Mouse (Mus musculus) limb, embryonic 11.5 days (tissue): ENCODE results near the gene Gpatch2. TPM values are rescaled to one million over a fixed set of nuclear protein-coding genes. Genes with fewer than 3 reads are reported as not detected.

ENCODE experiments used
- ATAC-seq: fragments of 200-750 bp; cut with Nextera tagmentation; 2 replicates; pipeline ENCODE4 v1.8.0; 2017; ENCODE audit warnings: low read depth; ENCODE audit not compliant: insufficient number of reproducible peaks, low FRiP score, low TSS enrichment
- DNase-seq: peaks from one replicate; pipeline ENCODE4 v3.0.0-alpha.2; 2015; ENCODE audit warnings: low spot score
- H3K27ac ChIP-seq: fragments of 300-500 bp; sonication (generic); replicated peaks from 2 replicates; pipeline ENCODE4 v1.5.1; 2014; ENCODE audit warnings: low read depth, mild to moderate bottlenecking, low read length
- H3K27me3 ChIP-seq: fragments of 300-500 bp; sonication (generic); 2 replicates; pipeline ENCODE4 v1.6.1; 2014; ENCODE audit warnings: mild to moderate bottlenecking, low read length, mixed read lengths; ENCODE audit not compliant: control insufficient read depth, insufficient read depth
- H3K36me3 ChIP-seq: fragments of 300-500 bp; sonication (generic); 2 replicates; pipeline ENCODE4 v1.6.1; 2014; ENCODE audit warnings: mild to moderate bottlenecking, low read length, moderate library complexity, mixed read lengths; ENCODE audit not compliant: control insufficient read depth, insufficient read depth
- H3K4me1 ChIP-seq: fragments of 300-500 bp; sonication (generic); 2 replicates; pipeline ENCODE4 v1.6.1; 2014; ENCODE audit warnings: low read length, mixed read lengths; ENCODE audit not compliant: control insufficient read depth, insufficient read depth
- H3K4me2 ChIP-seq: fragments of 300-500 bp; sonication (generic); 2 replicates; pipeline ENCODE4 v1.6.1; 2014; ENCODE audit warnings: low read depth, mild to moderate bottlenecking, moderate library complexity; ENCODE audit not compliant: severe bottlenecking
- H3K4me3 ChIP-seq: fragments of 300-500 bp; sonication (generic); 2 replicates; pipeline ENCODE4 v1.5.1; 2014; ENCODE audit warnings: low read depth, low read length
- H3K9ac ChIP-seq: fragments of 300-500 bp; sonication (generic); 2 replicates; pipeline ENCODE4 v1.6.1; 2014; ENCODE audit warnings: mild to moderate bottlenecking, low read length
- H3K9me3 ChIP-seq: fragments of 300-500 bp; sonication (generic); 2 replicates; pipeline ENCODE4 v1.6.1; 2016; ENCODE audit warnings: low read length; ENCODE audit not compliant: control insufficient read depth
- WGBS: fragments of 180-500 bp; shearing (Covaris S2); extraction: QIAGEN DNeasy Blood & Tissue Kit; methylation state at CpG from one replicate; pipeline ENCODE4 v1.1.7; 2014; 5-methylcytosine and 5-hydroxymethylcytosine counted together
- polyA plus RNA-seq: library from polyadenylated mRNA; unstranded; fragments of >200 nt; fragmentation: Nextera tagmentation; extraction: Ambion mirVana; gene quantifications from 2 replicates; pipeline ENCODE4 v1.2.1, GENCODE M21; 2014

Gpatch2 gene
- polyA plus RNA-seq, 1 experiment from 2014 or later, result 25.2 TPM

DNA sequence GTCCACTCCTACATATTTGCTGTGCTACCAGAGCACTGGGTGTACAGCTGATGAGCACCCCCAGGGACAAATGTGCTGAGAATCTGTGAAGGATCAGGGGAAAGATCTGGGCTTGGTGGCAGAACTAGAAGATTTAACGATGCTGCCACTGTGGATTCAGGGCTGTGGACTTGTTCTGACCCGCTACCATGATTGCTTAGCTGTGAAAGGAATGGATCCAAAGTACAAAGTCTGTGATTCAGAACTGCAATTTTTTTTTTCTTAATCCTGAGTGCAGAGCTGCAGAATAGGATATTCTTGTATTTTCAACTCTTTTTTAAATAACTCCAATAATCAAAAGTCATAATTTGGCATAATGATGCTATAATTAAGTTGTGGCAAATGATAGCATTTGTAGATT is 100.5 kb downstream of the Gpatch2 start:
- Histone ChIP-seq H3K27me3 (no peaks in the 10 kb centered on the region), H3K4me3 (no peak overlapping the region), H3K9ac (no peak overlapping the region), H3K27ac (no peak overlapping the region), H3K4me2 (no peak overlapping the region), H3K36me3 (no peaks in the 10 kb centered on the region), H3K9me3 (no peaks in the 10 kb centered on the region), H3K4me1 (no peaks in the 10 kb centered on the region)
- 85% methylated on average over 2 of the region's 2 CpGs for WGBS
- DNase-seq (no peak), ATAC-seq (no peak)

GRCm38 (mm10) chr1:187316555-187316954 is 101.2 kb downstream of the Gpatch2 start:
- no peak for ATAC-seq
- WGBS, result 85% methylated on average over 8 of the region's 8 CpGs

DNA sequence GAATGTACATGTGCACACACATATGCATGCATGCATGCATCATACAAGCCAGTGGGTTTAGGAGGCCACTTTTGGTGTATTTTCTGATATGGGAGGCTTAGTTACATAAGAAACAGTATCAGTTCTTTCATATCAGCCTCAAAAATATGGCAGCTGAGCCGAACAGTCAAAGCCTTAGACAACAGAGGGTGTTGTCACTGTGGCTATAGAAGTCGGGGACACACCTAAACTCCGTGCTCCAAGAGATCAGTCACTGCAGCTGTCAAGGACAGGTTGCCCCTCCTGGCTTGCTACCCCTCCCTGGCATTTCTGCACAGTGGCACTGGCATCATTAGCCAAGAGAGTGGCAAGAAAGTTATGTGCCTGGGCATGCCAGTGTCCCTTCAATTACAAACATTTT is 106.5 kb downstream of the Gpatch2 start:
- no peak overlapping the region for H3K4me3 ChIP-seq
- no peaks in the 10 kb centered on the region; the same call in 1 of the 2 replicates for H3K36me3 ChIP-seq
- no peak overlapping the region for H3K27ac ChIP-seq
- no peaks in the 10 kb centered on the region for H3K9me3 ChIP-seq
- no peak for ATAC-seq
- H3K4me2 ChIP-seq, result no peak overlapping the region
- H3K9ac ChIP-seq, result no peak overlapping the region
- DNase-seq, result no peak
- H3K27me3 ChIP-seq, result no peaks in the 10 kb centered on the region
- no peaks in the 10 kb centered on the region for H3K4me1 ChIP-seq
- WGBS, result 88% methylated on average over 3 of the region's 3 CpGs

More at GRCm38 (mm10) chr1:187316555-187316954, 101.2 kb downstream of the Gpatch2 start:
- no peak for DNase-seq
- Histone ChIP-seq H3K4me2 (no peak overlapping the region), H3K4me1 (no peaks in the 10 kb centered on the region), H3K36me3 (no peaks in the 10 kb centered on the region), H3K27ac (no peak overlapping the region), H3K9ac (no peak overlapping the region), H3K27me3 (no peaks in the 10 kb centered on the region), H3K4me3 (no peak overlapping the region), H3K9me3 (no peaks in the 10 kb centered on the region)

- no peak overlapping the region for H3K4me2 ChIP-seq
- ATAC-seq, result no peak
- no peaks in the 10 kb centered on the region for H3K9me3 ChIP-seq
- H3K4me3 ChIP-seq, result no peak overlapping the region
- no peaks in the 10 kb centered on the region for H3K27me3 ChIP-seq
- no peak for DNase-seq
- no peak overlapping the region for H3K27ac ChIP-seq
- H3K9ac ChIP-seq, result no peak overlapping the region
- H3K36me3 ChIP-seq, result no peaks in the 10 kb centered on the region; the same call in 1 of the 2 replicates
- WGBS, result 82% methylated on average over 8 of the region's 8 CpGs
- H3K4me1 ChIP-seq, result no peaks in the 10 kb centered on the region
Observed at GRCm38 (mm10) chr1:187322505-187323208, 107.3 kb downstream of the Gpatch2 start.

GRCm38 (mm10) chr1:187323209-187323589 is 107.9 kb downstream of the Gpatch2 start:
- 100% methylated on average over 1 of the region's 1 CpGs for WGBS
- H3K9me3 ChIP-seq, result no peaks in the 10 kb centered on the region
- no peak overlapping the region for H3K27ac ChIP-seq
- no peak overlapping the region for H3K4me3 ChIP-seq
- H3K4me1 ChIP-seq, result no peaks in the 10 kb centered on the region
- DNase-seq (no peak), ATAC-seq (no peak)
- no peaks in the 10 kb centered on the region; the same call in 1 of the 2 replicates for H3K36me3 ChIP-seq
- no peaks in the 10 kb centered on the region for H3K27me3 ChIP-seq
- H3K9ac ChIP-seq, result no peak overlapping the region
- H3K4me2 ChIP-seq, result no peak overlapping the region

GRCm38 (mm10) chr1:187342551-187342950 is 127.2 kb downstream of the Gpatch2 start:
- H3K4me1 ChIP-seq, result no peaks in the 10 kb centered on the region
- DNase-seq (no peak), ATAC-seq (no peak)
- WGBS, result 40% methylated on average over 2 of the region's 2 CpGs
- H3K27me3 ChIP-seq, result no peaks in the 10 kb centered on the region
- H3K36me3 ChIP-seq, result no peaks in the 10 kb centered on the region
- no peak overlapping the region for H3K27ac ChIP-seq
- H3K9ac ChIP-seq, result no peak overlapping the region
- H3K4me2 ChIP-seq, result no peak overlapping the region
- no peaks in the 10 kb centered on the region for H3K9me3 ChIP-seq
- no peak overlapping the region for H3K4me3 ChIP-seq

DNA sequence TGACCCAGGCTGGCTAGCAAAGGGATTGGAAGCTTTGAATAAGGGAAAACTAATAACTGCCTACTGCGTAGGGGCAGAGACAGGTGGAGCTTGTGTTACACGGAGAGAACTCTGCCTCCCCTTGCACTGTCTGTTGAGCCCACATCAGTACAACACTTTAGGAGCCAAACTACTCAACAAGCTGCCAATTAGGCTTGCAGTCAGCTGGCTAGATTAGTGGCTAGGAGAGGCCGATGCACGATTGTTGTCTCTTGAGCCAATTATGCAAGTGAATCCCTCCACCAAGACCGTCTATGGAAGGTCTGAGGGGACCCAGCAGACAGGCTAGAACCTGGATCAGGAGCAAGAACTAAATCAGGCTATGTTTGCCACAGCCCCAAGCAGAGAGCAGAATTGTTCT is 129.8 kb downstream of the Gpatch2 start:
- no peak for ATAC-seq
- no peaks in the 10 kb centered on the region for H3K4me1 ChIP-seq
- WGBS, result 85% methylated on average over 5 of the region's 5 CpGs

DNA sequence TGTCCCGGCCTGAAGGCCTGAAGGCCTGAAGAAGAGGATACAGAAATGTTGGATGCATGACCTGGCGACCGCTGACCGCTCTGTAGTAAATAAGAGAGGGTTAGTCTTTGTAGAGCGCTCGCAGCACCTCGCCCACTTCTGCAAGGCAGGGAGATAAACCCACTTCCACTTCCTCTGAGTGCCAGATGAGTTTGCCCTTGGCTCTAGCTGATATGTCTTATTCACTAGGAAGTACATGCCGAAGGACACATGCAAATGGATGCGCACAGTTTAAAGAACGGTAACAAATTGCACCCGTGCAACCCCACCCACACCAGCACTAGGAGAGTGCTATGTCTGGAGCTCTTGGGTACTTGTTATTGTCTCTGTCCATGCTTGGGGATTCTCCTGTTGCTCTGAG is 131.6 kb downstream of the Gpatch2 start:
- Histone ChIP-seq H3K4me1 (no peaks in the 10 kb centered on the region), H3K9ac (no peak overlapping the region), H3K27ac (no peak overlapping the region), H3K4me3 (no peak overlapping the region), H3K27me3 (no peaks in the 10 kb centered on the region), H3K9me3 (no peaks in the 10 kb centered on the region), H3K36me3 (no peaks in the 10 kb centered on the region), H3K4me2 (no peak overlapping the region)
- no peak for ATAC-seq
- WGBS, result 95% methylated on average over 11 of the region's 11 CpGs
- no peak for DNase-seq

More for the DNA sequence above, 129.8 kb downstream of the Gpatch2 start:
- no peak overlapping the region for H3K4me3 ChIP-seq
- no peak for DNase-seq
- H3K36me3 ChIP-seq, result no peaks in the 10 kb centered on the region
- H3K4me2 ChIP-seq, result no peak overlapping the region
- no peak overlapping the region for H3K9ac ChIP-seq
- no peaks in the 10 kb centered on the region for H3K27me3 ChIP-seq
- H3K9me3 ChIP-seq, result no peaks in the 10 kb centered on the region
- H3K27ac ChIP-seq, result no peak overlapping the region

DNA sequence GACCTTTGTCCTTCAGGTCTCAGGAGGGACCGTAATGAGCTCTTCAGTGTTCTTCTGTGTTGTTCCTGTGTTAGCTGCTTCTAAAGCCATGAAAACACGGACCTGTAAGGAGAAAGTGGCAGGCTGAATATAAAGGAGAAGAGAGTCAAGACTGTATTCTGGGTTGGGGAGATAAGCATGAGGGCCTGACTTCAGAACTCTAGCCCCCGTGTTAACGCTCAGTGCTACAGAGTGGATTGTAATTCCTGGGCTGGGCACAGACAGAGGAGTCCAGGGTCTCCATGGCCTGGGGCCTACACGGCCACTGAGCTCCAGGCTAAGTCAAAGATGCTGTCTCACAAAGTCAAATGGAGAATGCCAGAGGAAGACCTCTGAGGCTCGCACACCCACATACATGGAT is 132.3 kb downstream of the Gpatch2 start:
- DNase-seq (no peak), ATAC-seq (no peak)
- no peaks in the 10 kb centered on the region for H3K4me1 ChIP-seq
- no peaks in the 10 kb centered on the region for H3K36me3 ChIP-seq
- H3K4me2 ChIP-seq, result no peak overlapping the region
- H3K9me3 ChIP-seq, result no peaks in the 10 kb centered on the region
- no peak overlapping the region for H3K9ac ChIP-seq
- 96% methylated on average over 6 of the region's 6 CpGs for WGBS
- H3K27ac ChIP-seq, result no peak overlapping the region
- no peak overlapping the region for H3K4me3 ChIP-seq
- H3K27me3 ChIP-seq, result no peaks in the 10 kb centered on the region
